Mouse (Mus musculus) testis, adult 2 months (tissue): ENCODE measurements around the gene Akr1c13.

Source experiments
- CTCF ChIP-seq: fragments of 200-500 bp; IDR thresholded peaks from 2 replicates; pipeline ENCODE4 v1.5.1; 2012; ENCODE audit warnings: low read depth, mild to moderate bottlenecking, inconsistent platforms, low read length, moderate library complexity; ENCODE audit not compliant: control insufficient read depth, insufficient read depth, insufficient replicate concordance
- POLR2A ChIP-seq: fragments of 200-500 bp; IDR thresholded peaks from 2 replicates; pipeline ENCODE4 v1.6.1; 2012; ENCODE audit warnings: low read depth, mild to moderate bottlenecking, inconsistent platforms, low read length, moderate library complexity; ENCODE audit not compliant: control insufficient read depth

DNA sequence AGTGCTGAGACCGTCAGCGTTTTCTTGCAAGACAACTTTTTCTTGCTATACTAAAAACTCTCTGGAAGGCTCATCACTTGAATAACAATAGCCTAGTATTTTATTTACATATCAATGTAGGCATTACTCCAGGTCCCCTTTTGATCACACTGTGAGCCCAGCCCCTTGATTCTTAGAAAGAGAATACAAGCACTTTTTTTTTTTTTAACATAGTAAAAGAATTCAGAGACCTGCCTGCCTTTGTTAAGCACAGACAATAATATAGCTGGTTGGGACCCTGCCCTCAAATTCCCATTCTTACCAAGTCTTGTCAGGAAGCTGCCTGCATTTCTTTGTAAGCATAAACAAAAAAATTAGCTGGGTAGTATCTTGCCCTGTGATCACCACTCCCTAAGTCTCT lies 35.7 kb upstream of the Akr1c13 start:
- TF ChIP-seq CTCF (no peak), POLR2A (no peak)
